Mouse (Mus musculus): ENCODE data around the gene C2cd3. TPM values are rescaled to one million over a fixed set of nuclear protein-coding genes. Genes with fewer than 3 reads are reported as not detected.
A peak's percentile ranks its signal among the peaks of the same experiment; 100 is the strongest.
"Not testable (repeated sequence)": the region's sequence is repeated elsewhere in the genome, so short reads cannot be mapped to it uniquely, and the experiment has no call there.

The C2cd3 gene
- total RNA-seq, 2 experiments from 2014 or later = 11.5 to 15.0 TPM

GRCm38 (mm10) chr7:100472777-100473176, 100.7 kb downstream of the C2cd3 start, which contains the start of gene Ucp3:
Ucp3 (plus strand) TSS chr7:100472990.
- peak; percentile 55 for DNase-seq

- no peak for DNase-seq
Measured at GRCm38 (mm10) chr7:100473846-100474454, 101.9 kb downstream of the C2cd3 start.

- peak; percentile 83 for DNase-seq
Measured at GRCm38 (mm10) chr7:100474680-100475079, 102.6 kb downstream of the C2cd3 start.

- no peak for DNase-seq
Measured at GRCm38 (mm10) chr7:100479100-100479822, 107.2 kb downstream of the C2cd3 start.

GRCm38 (mm10) chr7:100479823-100480164, 107.8 kb downstream of the C2cd3 start:
- no peak for DNase-seq

GRCm38 (mm10) chr7:100480175-100480574, 108.1 kb downstream of the C2cd3 start:
- DNase-seq = no peak

- DNase-seq = not testable (repeated sequence)
Measured at GRCm38 (mm10) chr7:100482046-100482445, 110.0 kb downstream of the C2cd3 start.

- no peak for DNase-seq
Measured at GRCm38 (mm10) chr7:100484493-100484892, 112.5 kb downstream of the C2cd3 start.

- no peak for DNase-seq
Measured at GRCm38 (mm10) chr7:100487301-100487700, 115.3 kb downstream of the C2cd3 start.

GRCm38 (mm10) chr7:100488474-100489048, 116.5 kb downstream of the C2cd3 start:
- peak; percentile 45 for DNase-seq

- DNase-seq = no peak
Measured at GRCm38 (mm10) chr7:100492391-100493116, 120.5 kb downstream of the C2cd3 start.

- DNase-seq = peak; percentile 89
Measured at GRCm38 (mm10) chr7:100493117-100493483, 121.1 kb downstream of the C2cd3 start, which contains the start of gene Ucp2. Ucp2 (plus strand) TSS chr7:100493337.

- peak; percentile 68 for DNase-seq
Measured at GRCm38 (mm10) chr7:100493484-100494414, 121.7 kb downstream of the C2cd3 start.

- DNase-seq = no peak
Measured at GRCm38 (mm10) chr7:100494415-100494831, 122.4 kb downstream of the C2cd3 start.

- peak; percentile 30 for DNase-seq
Measured at GRCm38 (mm10) chr7:100495042-100495441, 123.0 kb downstream of the C2cd3 start.

GRCm38 (mm10) chr7:100495581-100496251, 123.7 kb downstream of the C2cd3 start:
- peak; percentile 80 for DNase-seq

- DNase-seq = no peak
Measured at GRCm38 (mm10) chr7:100496371-100496770, 124.3 kb downstream of the C2cd3 start.

GRCm38 (mm10) chr7:100496791-100497190, 124.8 kb downstream of the C2cd3 start:
- no peak for DNase-seq

- DNase-seq = no peak
Measured at GRCm38 (mm10) chr7:100497402-100497801, 125.4 kb downstream of the C2cd3 start.

- DNase-seq = no peak
Measured at GRCm38 (mm10) chr7:100497982-100498381, 125.9 kb downstream of the C2cd3 start.

GRCm38 (mm10) chr7:100499465-100499864, 127.4 kb downstream of the C2cd3 start:
- no peak for DNase-seq

Data from heart, postnatal 4 days (tissue).